Mouse (Mus musculus): ENCODE measurements at regions not wholly inside any gene's neighbourhood (a gene's known extent, or its start where the extent isn't known, plus 50 kb on each side); places are given as distances from the start of the nearest gene placed in this dataset.

DNA sequence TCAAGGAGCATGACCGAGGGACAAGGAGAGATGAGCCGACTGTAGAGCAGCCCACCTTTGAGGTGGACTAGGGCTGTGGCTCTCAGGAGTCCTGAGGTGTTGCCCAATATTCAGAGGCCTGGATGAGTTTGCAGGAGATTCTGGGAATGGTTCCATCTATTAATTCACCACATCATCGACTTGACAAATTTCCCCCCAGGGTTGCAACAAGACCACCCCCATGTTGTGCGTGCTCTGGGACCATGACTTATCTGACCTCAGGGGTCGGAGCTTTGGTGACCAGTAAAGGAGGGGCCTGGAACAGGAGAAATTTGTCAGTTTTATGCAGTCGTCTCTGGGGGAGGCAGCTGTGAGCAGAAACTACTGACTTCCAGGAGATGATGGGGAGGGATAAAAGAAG lies 63.5 kb upstream of the 1600014C23Rik start:
- TF ChIP-seq MEF2A (IDR thresholded peaks at IDR 0.05; ENCODE audit: extremely low read depth, insufficient replicate concordance, low read depth, low read length, poor library complexity, severe bottlenecking) (no peak), GATA1 (IDR thresholded peaks at IDR 0.05; ENCODE audit: low read depth, low read length) (no peak)
